Mouse (Mus musculus) gastrocnemius, postnatal 36 days (tissue): Measurements from ENCODE around the gene Armc8. TPM values are rescaled to one million over a fixed set of nuclear protein-coding genes. Genes with fewer than 3 reads are reported as not detected.
"Not testable (repeated sequence)": the region's sequence is repeated elsewhere in the genome, so short reads cannot be mapped to it uniquely, and the experiment has no call there.

Source experiments
- DNase-seq, 2 experiments: peaks; one replicate each; pipeline ENCODE4 v3.0.0; 2022
- intact Hi-C: fragments of 180-260 bp; cut with DNase I; formaldehyde crosslinking; loops from one replicate; pipeline ENCODE4 v1.15.1; 2025
- long read RNA-seq, 2 experiments: library from polyadenylated mRNA; stranded (forward); transcript quantifications; one replicate each; pipeline ENCODE4 v2.0.0; 2021
- total RNA-seq, 2 experiments: library from RNA; stranded (reverse); gene quantifications; 2 replicates each; pipeline ENCODE4 v1.2.3; 2021

The Armc8 gene
- total RNA-seq = 10 to 100 TPM; 22.0 to 25.2 TPM
- long read RNA-seq, experiment 1, full-length matches to known transcripts = 6 of 35 reads
- long read RNA-seq, experiment 1, partial matches to known transcripts = 10 of 35 reads
- long read RNA-seq, experiment 1, other reads (novel, unspliced or antisense) = 19 of 35 reads
- long read RNA-seq, experiment 2, full-length matches to known transcripts = 4 of 27 reads
- long read RNA-seq, experiment 2, partial matches to known transcripts = 6 of 27 reads
- long read RNA-seq, experiment 2, other reads (novel, unspliced or antisense) = 17 of 27 reads

GRCm38 (mm10) chr9:99568347-99569070 is at the start of gene Armc8:
TSS of gene Armc8 (minus strand) at chr9:99568899.
- peak; percentile 85 to 92 for DNase-seq
- intact Hi-C loops = no loop called here

- intact Hi-C loops = no loop called here
- DNase-seq = no peak
Measured at GRCm38 (mm10) chr9:99612202-99612601, 43.5 kb upstream of the Armc8 start, which contains the start of gene A4gnt. TSS of gene A4gnt (plus strand) at chr9:99612502.

- DNase-seq = no peak
- intact Hi-C loops = no loop called here
Measured at GRCm38 (mm10) chr9:99603566-99603965, 34.9 kb upstream of the Armc8 start.

- DNase-seq, intact Hi-C loops: not testable (repeated sequence)
Measured at GRCm38 (mm10) chr9:99599127-99599526, 30.4 kb upstream of the Armc8 start.

- no peak for DNase-seq
- intact Hi-C loops = loop anchor here (2.0 kb wide), 1 partner anchor 72 kb away; no protein-coding TSS in a partner anchor
Measured at GRCm38 (mm10) chr9:99591144-99591543, 22.4 kb upstream of the Armc8 start.

- DNase-seq = peak; percentile 31 to 40
- intact Hi-C loops = no loop called here
Measured at GRCm38 (mm10) chr9:99587505-99588202, 19.0 kb upstream of the Armc8 start.

GRCm38 (mm10) chr9:99580655-99581054 is 12.0 kb upstream of the Armc8 start:
- intact Hi-C loops = loop anchor here (5.0 kb wide), 1 partner anchor 118 kb away; no protein-coding TSS in a partner anchor
- no peak for DNase-seq

- peak; percentile 82 to 91 for DNase-seq
- intact Hi-C loops = no loop called here
Measured at GRCm38 (mm10) chr9:99575677-99576480, 7.2 kb upstream of the Armc8 start, which contains the start of gene Dbr1. TSS of gene Dbr1 (plus strand) at chr9:99575799.

GRCm38 (mm10) chr9:99569071-99569397 is 335 bp upstream of the Armc8 start:
- DNase-seq = no peak
- intact Hi-C loops = no loop called here

GRCm38 (mm10) chr9:99568023-99568346 is 714 bp downstream of the Armc8 start:
- DNase-seq = no peak
- intact Hi-C loops = no loop called here

- intact Hi-C loops = no loop called here
- peak; percentile 29 to 36 for DNase-seq
Measured at GRCm38 (mm10) chr9:99563714-99564113, 5.0 kb downstream of the Armc8 start.

GRCm38 (mm10) chr9:99560389-99560788 is 8.3 kb downstream of the Armc8 start:
- intact Hi-C loops = no loop called here

GRCm38 (mm10) chr9:99559557-99559904 is 9.2 kb downstream of the Armc8 start:
- intact Hi-C loops = no loop called here
- DNase-seq = no peak

More at GRCm38 (mm10) chr9:99560389-99560788, 8.3 kb downstream of the Armc8 start:
- DNase-seq = no peak

GRCm38 (mm10) chr9:99558824-99559556 is 9.7 kb downstream of the Armc8 start:
- intact Hi-C loops = no loop called here

GRCm38 (mm10) chr9:99557580-99558300 is 11.0 kb downstream of the Armc8 start:
- intact Hi-C loops = no loop called here
- DNase-seq = no peak

More at GRCm38 (mm10) chr9:99558824-99559556, 9.7 kb downstream of the Armc8 start:
- DNase-seq = no peak

GRCm38 (mm10) chr9:99555253-99555652 is 13.4 kb downstream of the Armc8 start:
- DNase-seq = no peak
- intact Hi-C loops = no loop called here

GRCm38 (mm10) chr9:99554052-99554451 is 14.6 kb downstream of the Armc8 start:
- DNase-seq = no peak
- intact Hi-C loops = no loop called here

GRCm38 (mm10) chr9:99553049-99553448 is 15.7 kb downstream of the Armc8 start:
- DNase-seq = no peak
- intact Hi-C loops = no loop called here

- no peak for DNase-seq
- intact Hi-C loops = no loop called here
Measured at GRCm38 (mm10) chr9:99552068-99552467, 16.6 kb downstream of the Armc8 start.
